Mouse (Mus musculus) spleen, postnatal 10 days (tissue): ENCODE data around the gene Sorcs3.

Experiments used
- DNase-seq, 2 experiments: peaks; one replicate each; pipeline ENCODE4 v3.0.0; 2021 to 2022; ENCODE audit warnings: low spot score in 2 of 2

The Sorcs3 gene

GRCm38 (mm10) chr19:48706267-48706923 is 500.6 kb downstream of the Sorcs3 start:
- no peak for DNase-seq

- no peak for DNase-seq
These were observed 501.1 kb downstream of the Sorcs3 start for GRCm38 (mm10) chr19:48706924-48707320.

- DNase-seq: no peak
These were observed 520.1 kb downstream of the Sorcs3 start for GRCm38 (mm10) chr19:48725851-48726419.

- DNase-seq: no peak
These were observed 521.2 kb downstream of the Sorcs3 start for GRCm38 (mm10) chr19:48727048-48727447.

- no peak for DNase-seq
These were observed 521.8 kb downstream of the Sorcs3 start for GRCm38 (mm10) chr19:48727601-48728000.

- DNase-seq: no peak
These were observed 525.9 kb downstream of the Sorcs3 start for GRCm38 (mm10) chr19:48731731-48732130.

GRCm38 (mm10) chr19:48734370-48734769 is 528.5 kb downstream of the Sorcs3 start:
- no peak for DNase-seq

- DNase-seq: no peak
These were observed 531.7 kb downstream of the Sorcs3 start for GRCm38 (mm10) chr19:48737554-48737953.

GRCm38 (mm10) chr19:48755156-48755555 is 549.3 kb downstream of the Sorcs3 start:
- no peak for DNase-seq

- no peak for DNase-seq
These were observed 551.0 kb downstream of the Sorcs3 start for GRCm38 (mm10) chr19:48756831-48757230.

GRCm38 (mm10) chr19:48766524-48766923 is 560.7 kb downstream of the Sorcs3 start:
- no peak for DNase-seq

- no peak for DNase-seq
These were observed 565.7 kb downstream of the Sorcs3 start for GRCm38 (mm10) chr19:48771565-48771964.

- DNase-seq: no peak
These were observed 573.4 kb downstream of the Sorcs3 start for GRCm38 (mm10) chr19:48779095-48779765.

GRCm38 (mm10) chr19:48780813-48781212 is 575.0 kb downstream of the Sorcs3 start:
- DNase-seq: no peak

GRCm38 (mm10) chr19:48782024-48782721 is 576.3 kb downstream of the Sorcs3 start:
- DNase-seq: no peak

- no peak for DNase-seq
These were observed 581.4 kb downstream of the Sorcs3 start for GRCm38 (mm10) chr19:48787269-48787668.

GRCm38 (mm10) chr19:48804546-48804945 is 598.7 kb downstream of the Sorcs3 start:
- DNase-seq: no peak

GRCm38 (mm10) chr19:48811541-48811940 is 605.7 kb downstream of the Sorcs3 start:
- no peak for DNase-seq

GRCm38 (mm10) chr19:48813823-48814222 is 608.0 kb downstream of the Sorcs3 start:
- DNase-seq: no peak

- no peak for DNase-seq
These were observed 609.2 kb downstream of the Sorcs3 start for GRCm38 (mm10) chr19:48815064-48815463.

- DNase-seq: no peak
These were observed 614.9 kb downstream of the Sorcs3 start for GRCm38 (mm10) chr19:48820493-48821282.

GRCm38 (mm10) chr19:48821283-48821715 is 615.5 kb downstream of the Sorcs3 start:
- no peak for DNase-seq
